Mouse (Mus musculus): ENCODE results near the gene Hcrt. TPM values are rescaled to one million over a fixed set of nuclear protein-coding genes. Genes with fewer than 3 reads are reported as not detected.
A peak's percentile ranks its signal among the peaks of the same experiment; 100 is the strongest.

The Hcrt gene
- polyA plus RNA-seq, 1 experiment, result 0.36 TPM

DNA sequence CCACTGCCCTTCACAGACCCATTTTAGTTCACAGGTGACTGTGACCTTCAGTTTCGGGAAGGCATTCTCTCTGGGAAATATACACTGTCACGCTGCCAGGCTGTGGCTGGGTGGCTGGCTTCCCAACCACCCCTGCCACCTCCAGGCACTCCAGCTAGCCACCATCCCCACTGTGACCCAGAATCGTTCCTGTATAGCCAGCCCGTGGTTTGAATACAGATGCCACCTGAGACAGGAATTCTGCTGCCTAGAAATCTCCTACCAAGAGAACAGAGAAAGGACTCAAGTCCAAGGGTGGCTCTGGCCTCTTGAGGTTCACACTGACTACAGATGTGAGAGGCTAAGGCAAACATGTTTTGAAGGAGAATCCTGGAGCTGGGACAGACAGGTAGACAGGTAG, 43.9 kb downstream of the Hcrt start:
- no peaks in the 10 kb centered on the region for H3K36me3 ChIP-seq (ENCODE audit: control insufficient read depth, insufficient read depth, low read length)
- H3K27me3 ChIP-seq (ENCODE audit: control insufficient read depth, insufficient read depth, low read length), result no peaks in the 10 kb centered on the region
- no peak overlapping the region for H3K27ac ChIP-seq (ENCODE audit: control insufficient read depth, insufficient read depth, low read depth, low read length)
- no peak for TF ChIP-seq POLR2A (IDR thresholded peaks at IDR 0.05; ENCODE audit: control insufficient read depth, low read depth, low read length)
- TF ChIP-seq CTCF (IDR thresholded peaks at IDR 0.05; ENCODE audit: control insufficient read depth, insufficient read depth, insufficient replicate concordance, low read depth, low read length), result no peak
- peaks cover 8% of the 10 kb centered on the region for H3K4me1 ChIP-seq (ENCODE audit: control insufficient read depth, insufficient read depth, low read length)
- H3K4me3 ChIP-seq (ENCODE audit: control insufficient read depth, low read depth, low read length), result no peak overlapping the region

DNA sequence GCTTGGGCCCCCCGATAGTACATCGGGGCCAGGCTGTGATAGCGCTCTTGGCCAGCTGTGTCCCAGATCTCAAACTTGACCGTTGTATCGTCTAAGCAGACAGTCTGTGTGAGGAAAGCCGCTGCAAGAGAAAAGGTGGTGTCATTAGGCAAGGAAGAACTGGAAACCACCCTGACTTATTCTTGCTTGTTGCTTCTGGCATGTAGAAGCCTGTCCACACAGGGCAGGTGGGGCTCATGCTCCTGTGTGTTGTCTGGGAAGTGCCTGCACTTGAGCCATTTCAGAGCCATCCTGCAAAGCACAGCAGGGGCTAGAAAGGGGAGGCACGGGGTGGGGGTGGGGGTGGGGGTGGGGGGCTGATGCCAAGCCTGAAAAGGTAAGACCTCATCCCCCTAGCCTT, 44.3 kb downstream of the Hcrt start:
- Histone ChIP-seq H3K27me3 (ENCODE audit: control insufficient read depth, insufficient read depth, low read length) (no peaks in the 10 kb centered on the region), H3K27ac (ENCODE audit: control insufficient read depth, insufficient read depth, low read depth, low read length) (no peak overlapping the region), H3K36me3 (ENCODE audit: control insufficient read depth, insufficient read depth, low read length) (no peaks in the 10 kb centered on the region), H3K4me3 (ENCODE audit: control insufficient read depth, low read depth, low read length) (no peak overlapping the region), H3K4me1 (ENCODE audit: control insufficient read depth, insufficient read depth, low read length) (peaks cover 12% of the 10 kb centered on the region)
- TF ChIP-seq CTCF (IDR thresholded peaks at IDR 0.05; ENCODE audit: control insufficient read depth, insufficient read depth, insufficient replicate concordance, low read depth, low read length), result no peak
- no peak for TF ChIP-seq POLR2A (IDR thresholded peaks at IDR 0.05; ENCODE audit: control insufficient read depth, low read depth, low read length)

DNA sequence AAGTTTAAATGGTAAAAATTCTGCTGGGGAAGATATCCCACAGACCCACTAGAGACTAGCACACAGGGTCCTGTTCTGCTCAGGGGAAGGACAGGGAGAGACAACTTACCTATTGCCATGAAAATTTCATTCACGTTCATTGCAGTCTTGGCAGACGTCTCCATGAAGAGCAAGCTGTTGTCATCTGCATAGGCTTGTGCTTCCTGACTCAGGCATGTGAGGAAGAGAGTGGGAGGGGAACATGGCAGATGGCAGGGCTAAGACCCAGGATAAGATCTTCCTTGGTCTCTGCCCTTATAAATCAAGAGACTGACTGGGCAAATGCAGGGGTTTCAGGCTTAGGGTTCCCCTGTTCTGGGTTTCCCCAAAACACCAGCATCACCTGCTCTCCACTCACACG, 46.1 kb downstream of the Hcrt start:
- H3K4me1 ChIP-seq (ENCODE audit: control insufficient read depth, insufficient read depth, low read length), result peaks cover 22% of the 10 kb centered on the region
- TF ChIP-seq POLR2A (IDR thresholded peaks at IDR 0.05; ENCODE audit: control insufficient read depth, low read depth, low read length) (no peak), CTCF (IDR thresholded peaks at IDR 0.05; ENCODE audit: control insufficient read depth, insufficient read depth, insufficient replicate concordance, low read depth, low read length) (no peak)

GRCm38 (mm10) chr11:100714948-100715347, 47.8 kb downstream of the Hcrt start:
- H3K36me3 ChIP-seq (ENCODE audit: control insufficient read depth, insufficient read depth, low read length), result no peaks in the 10 kb centered on the region
- peak overlapping the region; percentile 93 for H3K4me3 ChIP-seq (ENCODE audit: control insufficient read depth, low read depth, low read length)
- TF ChIP-seq POLR2A (IDR thresholded peaks at IDR 0.05; ENCODE audit: control insufficient read depth, low read depth, low read length) (no peak), CTCF (IDR thresholded peaks at IDR 0.05; ENCODE audit: control insufficient read depth, insufficient read depth, insufficient replicate concordance, low read depth, low read length) (no peak)
- H3K27me3 ChIP-seq (ENCODE audit: control insufficient read depth, insufficient read depth, low read length), result no peaks in the 10 kb centered on the region
- peaks cover 26% of the 10 kb centered on the region for H3K4me1 ChIP-seq (ENCODE audit: control insufficient read depth, insufficient read depth, low read length)
- H3K27ac ChIP-seq (ENCODE audit: control insufficient read depth, insufficient read depth, low read depth, low read length), result no peak overlapping the region

More for the DNA sequence above, 46.1 kb downstream of the Hcrt start:
- no peaks in the 10 kb centered on the region for H3K36me3 ChIP-seq (ENCODE audit: control insufficient read depth, insufficient read depth, low read length)
- H3K27ac ChIP-seq (ENCODE audit: control insufficient read depth, insufficient read depth, low read depth, low read length), result no peak overlapping the region
- no peaks in the 10 kb centered on the region for H3K27me3 ChIP-seq (ENCODE audit: control insufficient read depth, insufficient read depth, low read length)
- H3K4me3 ChIP-seq (ENCODE audit: control insufficient read depth, low read depth, low read length), result no peak overlapping the region

DNA sequence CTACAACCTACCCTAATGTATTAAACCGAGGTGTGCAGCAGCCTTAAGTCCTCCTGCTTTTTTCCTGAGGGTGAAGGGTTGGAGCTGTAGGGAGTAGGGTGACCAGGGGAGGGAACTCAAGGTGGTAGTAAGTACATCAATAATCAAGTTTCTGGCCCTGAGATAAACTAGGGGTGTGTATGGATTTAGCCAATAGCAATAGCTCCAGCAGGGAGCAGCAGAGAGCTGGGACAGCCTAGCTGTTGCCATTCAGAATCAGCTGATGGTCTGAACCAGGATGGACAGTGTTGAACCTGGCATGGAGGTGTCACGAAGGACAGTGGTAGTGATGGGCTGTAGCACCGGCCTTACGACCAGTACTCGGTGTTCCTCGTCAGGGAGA, 48.2 kb downstream of the Hcrt start:
- Histone ChIP-seq H3K27me3 (ENCODE audit: control insufficient read depth, insufficient read depth, low read length) (no peaks in the 10 kb centered on the region), H3K4me1 (ENCODE audit: control insufficient read depth, insufficient read depth, low read length) (peaks cover 26% of the 10 kb centered on the region), H3K4me3 (ENCODE audit: control insufficient read depth, low read depth, low read length) (peak overlapping the region; percentile 93), H3K27ac (ENCODE audit: control insufficient read depth, insufficient read depth, low read depth, low read length) (peak overlapping the region; percentile 97), H3K36me3 (ENCODE audit: control insufficient read depth, insufficient read depth, low read length) (no peaks in the 10 kb centered on the region)
- peak; percentile 61; the same call in 1 of the 2 replicates for TF ChIP-seq CTCF (IDR thresholded peaks at IDR 0.05; ENCODE audit: control insufficient read depth, insufficient read depth, insufficient replicate concordance, low read depth, low read length)
- TF ChIP-seq POLR2A (IDR thresholded peaks at IDR 0.05; ENCODE audit: control insufficient read depth, low read depth, low read length), result no peak

- TF ChIP-seq CTCF (IDR thresholded peaks at IDR 0.05; ENCODE audit: control insufficient read depth, insufficient read depth, insufficient replicate concordance, low read depth, low read length) (no peak), POLR2A (IDR thresholded peaks at IDR 0.05; ENCODE audit: control insufficient read depth, low read depth, low read length) (peak; percentile 79)
- H3K36me3 ChIP-seq (ENCODE audit: control insufficient read depth, insufficient read depth, low read length), result no peaks in the 10 kb centered on the region
- peak within 1 kb of the TSS; percentile 97 for H3K27ac ChIP-seq (ENCODE audit: control insufficient read depth, insufficient read depth, low read depth, low read length)
- no peaks in the 10 kb centered on the region for H3K27me3 ChIP-seq (ENCODE audit: control insufficient read depth, insufficient read depth, low read length)
- peaks cover 26% of the 10 kb centered on the region for H3K4me1 ChIP-seq (ENCODE audit: control insufficient read depth, insufficient read depth, low read length)
- peak within 1 kb of the TSS; percentile 93 for H3K4me3 ChIP-seq (ENCODE audit: control insufficient read depth, low read depth, low read length)
These were observed 48.8 kb downstream of the Hcrt start, which contains the start of gene Hspb9 for GRCm38 (mm10) chr11:100713735-100714533. Gene Hspb9, plus strand, starts transcription at chr11:100713850.

DNA sequence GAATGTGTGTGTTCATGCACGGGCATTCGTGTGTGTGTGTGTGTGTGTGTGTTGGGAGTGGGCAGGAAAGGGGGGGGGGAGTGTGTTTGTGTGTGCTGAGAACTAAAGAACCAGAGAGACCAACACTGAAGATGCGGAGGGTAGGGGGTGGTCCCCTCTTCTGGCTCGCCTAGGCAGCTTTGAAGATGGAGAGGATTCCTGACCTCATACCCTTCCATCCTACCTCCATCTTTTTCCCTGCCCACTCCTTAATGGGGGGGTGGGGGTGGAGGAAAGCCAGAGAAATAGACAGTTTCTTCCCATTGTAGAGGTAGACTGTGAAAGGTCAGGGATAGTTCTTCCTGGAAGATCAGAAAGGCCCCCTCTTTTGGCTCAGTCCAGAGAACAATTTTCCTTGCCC, 49.6 kb downstream of the Hcrt start:
- Histone ChIP-seq H3K4me1 (ENCODE audit: control insufficient read depth, insufficient read depth, low read length) (peaks cover 26% of the 10 kb centered on the region), H3K4me3 (ENCODE audit: control insufficient read depth, low read depth, low read length) (peak overlapping the region; percentile 93), H3K27me3 (ENCODE audit: control insufficient read depth, insufficient read depth, low read length) (no peaks in the 10 kb centered on the region), H3K27ac (ENCODE audit: control insufficient read depth, insufficient read depth, low read depth, low read length) (peak overlapping the region; percentile 97), H3K36me3 (ENCODE audit: control insufficient read depth, insufficient read depth, low read length) (peaks cover 1% of the 10 kb centered on the region; the same call in 1 of the 2 replicates)
- TF ChIP-seq CTCF (IDR thresholded peaks at IDR 0.05; ENCODE audit: control insufficient read depth, insufficient read depth, insufficient replicate concordance, low read depth, low read length) (no peak), POLR2A (IDR thresholded peaks at IDR 0.05; ENCODE audit: control insufficient read depth, low read depth, low read length) (no peak)

All from testis, adult 2 months (tissue).